Mouse (Mus musculus): ENCODE measurements at regions not wholly inside any gene's neighbourhood (a gene's known extent, or its start where the extent isn't known, plus 50 kb on each side); places are given as distances from the start of the nearest gene placed in this dataset.
"Not testable (repeated sequence)": the region's sequence is repeated elsewhere in the genome, so short reads cannot be mapped to it uniquely, and the experiment has no call there.

DNA sequence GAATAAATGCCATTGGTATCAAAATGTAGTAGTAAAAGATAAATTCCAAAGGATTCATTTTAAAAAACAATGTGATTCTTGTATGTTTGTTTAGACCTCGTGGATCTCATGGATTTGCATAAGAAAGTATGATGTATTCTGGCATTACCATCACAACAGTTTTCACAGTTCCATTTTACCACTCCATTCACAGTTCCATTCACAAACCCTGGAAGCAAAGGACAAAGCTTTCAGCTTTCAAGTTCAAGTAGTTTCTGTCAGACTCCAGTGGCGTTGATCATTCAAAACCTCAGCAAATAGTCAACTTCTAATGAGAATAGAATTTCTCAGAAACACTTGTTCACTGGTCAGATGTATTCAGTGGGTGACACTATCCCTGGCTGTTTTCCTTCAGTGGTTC lies 1157.9 kb upstream of the Cntn5 start:
- no peaks in the 10 kb centered on the region for H3K36me3 ChIP-seq (replicated peaks; ENCODE audit: control insufficient read depth, insufficient read depth, low read depth, low read length)
- no peaks in the 10 kb centered on the region for H3K27me3 ChIP-seq (ENCODE audit: control insufficient read depth, insufficient read depth, low read length)
- 45% methylated on average over 2 of the region's 2 CpGs for WGBS
- no peak overlapping the region for H3K4me3 ChIP-seq (ENCODE audit: low read depth, low read length)
- H3K4me1 ChIP-seq (ENCODE audit: control insufficient read depth, insufficient read depth, low read length) = no peaks in the 10 kb centered on the region
- no peak for DNase-seq (ENCODE audit: low spot score)
- no peak overlapping the region for H3K4me2 ChIP-seq (ENCODE audit: low read depth, low read length)
- no peak overlapping the region for H3K9ac ChIP-seq (replicated peaks; ENCODE audit: low read length)
- no peak overlapping the region for H3K27ac ChIP-seq (replicated peaks; ENCODE audit: low read depth, low read length)
- ATAC-seq (replicated peaks; ENCODE audit: insufficient number of reproducible peaks, low FRiP score, low TSS enrichment, low read depth) = no peak
- no peaks in the 10 kb centered on the region for H3K9me3 ChIP-seq (replicated peaks; ENCODE audit: control insufficient read depth, low read length)

DNA sequence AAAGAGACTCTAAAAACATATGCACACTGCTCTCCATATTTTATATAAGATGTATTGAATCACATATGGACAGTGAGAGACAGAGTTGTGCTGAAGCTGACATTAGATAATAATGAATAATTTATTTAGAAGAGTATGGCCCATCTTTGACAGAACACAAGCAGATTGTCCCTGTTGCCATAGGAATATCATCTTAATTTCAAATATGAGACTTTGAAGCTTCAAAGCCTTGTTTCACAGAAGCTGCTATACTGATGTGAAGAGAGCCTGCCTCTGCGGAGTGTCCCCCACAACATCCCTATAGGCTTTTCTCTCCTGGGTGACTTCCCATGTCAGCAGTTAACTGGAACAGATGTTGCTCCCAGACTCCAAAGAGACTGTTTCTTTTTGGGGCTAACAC lies 1147.9 kb upstream of the Cntn5 start:
- no peaks in the 10 kb centered on the region for H3K36me3 ChIP-seq (replicated peaks; ENCODE audit: control insufficient read depth, insufficient read depth, low read depth, low read length)
- no peak for DNase-seq (ENCODE audit: low spot score)
- H3K4me1 ChIP-seq (ENCODE audit: control insufficient read depth, insufficient read depth, low read length) = no peaks in the 10 kb centered on the region
- no peak for ATAC-seq (replicated peaks; ENCODE audit: insufficient number of reproducible peaks, low FRiP score, low TSS enrichment, low read depth)
- no peak overlapping the region for H3K4me2 ChIP-seq (ENCODE audit: low read depth, low read length)
- H3K27me3 ChIP-seq (ENCODE audit: control insufficient read depth, insufficient read depth, low read length) = no peaks in the 10 kb centered on the region
- no peak overlapping the region for H3K4me3 ChIP-seq (ENCODE audit: low read depth, low read length)
- no peaks in the 10 kb centered on the region for H3K9me3 ChIP-seq (replicated peaks; ENCODE audit: control insufficient read depth, low read length)
- no peak overlapping the region for H3K27ac ChIP-seq (replicated peaks; ENCODE audit: low read depth, low read length)
- no peak overlapping the region for H3K9ac ChIP-seq (replicated peaks; ENCODE audit: low read length)
- WGBS = 91% methylated on average over 1 of the region's 1 CpGs

DNA sequence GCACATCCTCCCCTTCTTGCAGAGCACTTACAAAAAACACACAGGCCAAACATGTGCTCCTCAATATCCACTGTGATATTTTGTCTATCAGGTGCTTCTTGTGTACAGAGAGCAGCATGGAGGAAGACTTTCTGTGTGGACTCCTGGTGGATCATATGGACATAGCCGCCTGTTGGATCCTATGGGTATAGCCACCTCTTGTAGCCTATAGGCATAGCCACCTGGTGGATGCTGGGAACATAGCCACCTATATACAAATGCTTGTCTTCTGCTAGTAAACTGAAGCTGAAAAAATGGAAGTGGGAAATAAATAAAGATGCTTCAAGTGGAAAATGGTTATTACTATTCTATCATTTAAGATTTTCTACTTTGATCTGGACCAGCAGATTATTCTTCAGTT lies 1111.4 kb upstream of the Cntn5 start:
- H3K27ac ChIP-seq (replicated peaks; ENCODE audit: low read depth, low read length) = no peak overlapping the region
- no peak for ATAC-seq (replicated peaks; ENCODE audit: insufficient number of reproducible peaks, low FRiP score, low TSS enrichment, low read depth)

DNA sequence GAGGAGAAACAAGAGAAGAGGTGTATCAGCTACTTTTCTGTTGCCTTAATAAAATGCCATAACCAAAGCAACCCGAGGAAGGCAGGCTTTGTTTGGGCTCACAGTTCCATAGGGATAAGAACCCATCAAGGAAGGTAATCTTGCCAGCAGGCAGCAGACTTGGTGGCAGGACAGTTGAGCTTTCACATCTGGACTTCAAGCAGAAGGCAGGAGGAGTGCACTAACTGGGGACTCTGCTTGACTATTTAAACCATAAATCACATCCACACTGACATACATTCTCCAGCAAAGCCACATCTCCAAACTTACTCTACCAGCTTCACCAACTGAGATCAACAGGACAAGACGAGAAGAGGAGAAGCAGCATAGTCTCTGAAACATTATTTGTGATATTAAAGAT lies 1094.0 kb upstream of the Cntn5 start:
- Histone ChIP-seq H3K4me2 (ENCODE audit: low read depth, low read length) (no peak overlapping the region), H3K36me3 (replicated peaks; ENCODE audit: control insufficient read depth, insufficient read depth, low read depth, low read length) (no peaks in the 10 kb centered on the region), H3K9ac (replicated peaks; ENCODE audit: low read length) (no peak overlapping the region), H3K9me3 (replicated peaks; ENCODE audit: control insufficient read depth, low read length) (no peaks in the 10 kb centered on the region), H3K4me3 (ENCODE audit: low read depth, low read length) (no peak overlapping the region), H3K4me1 (ENCODE audit: control insufficient read depth, insufficient read depth, low read length) (no peaks in the 10 kb centered on the region), H3K27me3 (ENCODE audit: control insufficient read depth, insufficient read depth, low read length) (no peaks in the 10 kb centered on the region), H3K27ac (replicated peaks; ENCODE audit: low read depth, low read length) (no peak overlapping the region)
- ATAC-seq (replicated peaks; ENCODE audit: insufficient number of reproducible peaks, low FRiP score, low TSS enrichment, low read depth) (no peak), DNase-seq (ENCODE audit: low spot score) (no peak)
- WGBS = 44% methylated on average over 2 of the region's 2 CpGs

More for the DNA sequence above, 1111.4 kb upstream of the Cntn5 start:
- no peaks in the 10 kb centered on the region for H3K4me1 ChIP-seq (ENCODE audit: control insufficient read depth, insufficient read depth, low read length)
- H3K4me2 ChIP-seq (ENCODE audit: low read depth, low read length) = no peak overlapping the region
- no peaks in the 10 kb centered on the region for H3K27me3 ChIP-seq (ENCODE audit: control insufficient read depth, insufficient read depth, low read length)
- DNase-seq (ENCODE audit: low spot score) = peak; percentile 3
- no peak overlapping the region for H3K4me3 ChIP-seq (ENCODE audit: low read depth, low read length)
- no peaks in the 10 kb centered on the region for H3K9me3 ChIP-seq (replicated peaks; ENCODE audit: control insufficient read depth, low read length)
- 74% methylated on average over 1 of the region's 1 CpGs for WGBS
- no peak overlapping the region for H3K9ac ChIP-seq (replicated peaks; ENCODE audit: low read length)
- no peaks in the 10 kb centered on the region for H3K36me3 ChIP-seq (replicated peaks; ENCODE audit: control insufficient read depth, insufficient read depth, low read depth, low read length)

DNA sequence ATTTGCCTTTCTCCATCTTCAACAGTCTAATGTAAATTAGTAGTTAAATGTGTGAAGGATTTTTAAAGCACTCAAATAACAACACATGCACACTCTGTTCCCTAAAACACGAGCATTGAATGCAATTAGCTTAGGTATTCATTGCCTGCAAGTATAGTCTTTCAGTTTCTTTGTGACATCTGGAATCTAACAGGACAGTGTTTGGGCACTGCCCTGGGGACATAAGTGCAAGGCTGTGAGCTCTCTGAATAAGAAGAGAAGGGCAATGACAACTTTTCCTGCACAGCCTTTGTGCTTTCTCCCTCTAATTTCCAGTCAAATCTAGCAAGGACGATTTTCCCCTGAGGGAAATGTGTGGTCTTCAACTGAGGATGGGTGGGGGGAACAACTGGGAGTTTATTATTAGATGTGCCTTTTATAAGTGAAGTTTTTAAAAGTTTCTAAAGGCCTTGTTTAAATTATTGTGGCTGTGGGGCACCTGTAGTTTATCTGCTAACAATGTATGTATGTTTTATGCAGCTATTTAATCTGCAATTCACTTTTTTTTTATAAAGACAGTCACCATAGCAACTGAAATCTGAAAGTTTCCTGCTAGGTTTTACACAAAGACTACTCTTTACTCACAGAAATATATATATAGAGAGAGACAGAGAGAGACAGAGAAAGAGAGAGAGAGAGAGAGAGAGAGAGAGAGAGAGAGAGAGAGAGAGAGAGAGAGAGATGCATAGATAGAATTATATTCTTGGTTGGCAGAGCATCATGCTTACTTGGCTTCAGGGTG lies 1077.7 kb upstream of the Cntn5 start:
- H3K9ac ChIP-seq (replicated peaks; ENCODE audit: low read length) = no peak overlapping the region
- peak; percentile 1 for DNase-seq (ENCODE audit: low spot score)
- H3K27me3 ChIP-seq (ENCODE audit: control insufficient read depth, insufficient read depth, low read length) = no peaks in the 10 kb centered on the region
- H3K4me1 ChIP-seq (ENCODE audit: control insufficient read depth, insufficient read depth, low read length) = no peaks in the 10 kb centered on the region
- H3K36me3 ChIP-seq (replicated peaks; ENCODE audit: control insufficient read depth, insufficient read depth, low read depth, low read length) = no peaks in the 10 kb centered on the region
- no peak overlapping the region for H3K4me2 ChIP-seq (ENCODE audit: low read depth, low read length)
- no peak overlapping the region for H3K27ac ChIP-seq (replicated peaks; ENCODE audit: low read depth, low read length)
- WGBS = 7% methylated on average over 2 of the region's 2 CpGs
- ATAC-seq (replicated peaks; ENCODE audit: insufficient number of reproducible peaks, low FRiP score, low TSS enrichment, low read depth) = no peak
- H3K4me3 ChIP-seq (ENCODE audit: low read depth, low read length) = no peak overlapping the region
- H3K9me3 ChIP-seq (replicated peaks; ENCODE audit: control insufficient read depth, low read length) = no peaks in the 10 kb centered on the region

DNA sequence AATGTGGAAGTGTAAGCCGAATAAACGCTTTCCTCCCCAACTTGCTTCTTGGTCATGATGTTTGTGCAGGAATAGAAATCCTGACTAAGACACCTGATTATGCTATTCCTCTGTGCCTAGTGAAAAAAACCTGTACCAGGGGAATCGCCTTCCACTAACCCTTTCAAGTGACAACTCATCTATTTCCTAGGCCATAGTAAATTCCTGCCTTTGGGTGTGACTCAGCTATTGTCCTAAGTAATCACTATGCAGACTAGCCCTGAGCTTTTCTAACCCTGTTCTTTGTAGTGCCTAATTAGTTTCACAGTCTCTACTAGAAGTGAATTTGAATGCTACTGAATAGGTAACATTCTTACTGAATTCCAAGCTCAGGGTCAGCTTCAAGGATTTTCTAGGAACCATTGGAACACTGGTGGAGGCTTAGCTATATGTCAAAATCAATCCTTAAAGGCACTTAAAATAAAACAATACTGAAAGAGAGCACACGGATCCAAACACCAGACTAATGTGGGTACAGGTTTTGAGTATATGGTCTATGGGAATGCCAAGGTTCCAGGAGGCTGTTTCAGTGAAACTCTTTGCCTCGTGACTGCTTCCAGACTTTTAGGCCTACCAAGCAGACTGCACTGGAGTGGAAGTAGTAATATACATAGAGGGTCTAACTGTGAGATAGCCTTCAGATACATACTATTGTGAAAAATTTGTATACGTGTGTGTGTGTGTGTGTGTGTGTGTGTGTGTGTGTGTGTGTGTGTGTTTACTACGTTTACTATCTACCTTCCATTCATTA lies 1036.3 kb upstream of the Cntn5 start:
- not testable (repeated sequence) for H3K36me3 ChIP-seq (replicated peaks; ENCODE audit: control insufficient read depth, insufficient read depth, low read depth, low read length); DNase-seq (ENCODE audit: low spot score); H3K9ac ChIP-seq (replicated peaks; ENCODE audit: low read length); H3K9me3 ChIP-seq (replicated peaks; ENCODE audit: control insufficient read depth, low read length); ATAC-seq (replicated peaks; ENCODE audit: insufficient number of reproducible peaks, low FRiP score, low TSS enrichment, low read depth); H3K4me1 ChIP-seq (ENCODE audit: control insufficient read depth, insufficient read depth, low read length); H3K4me3 ChIP-seq (ENCODE audit: low read depth, low read length); H3K4me2 ChIP-seq (ENCODE audit: low read depth, low read length); H3K27me3 ChIP-seq (ENCODE audit: control insufficient read depth, insufficient read depth, low read length); H3K27ac ChIP-seq (replicated peaks; ENCODE audit: low read depth, low read length)
- WGBS = 51% methylated on average over 7 of the region's 7 CpGs

DNA sequence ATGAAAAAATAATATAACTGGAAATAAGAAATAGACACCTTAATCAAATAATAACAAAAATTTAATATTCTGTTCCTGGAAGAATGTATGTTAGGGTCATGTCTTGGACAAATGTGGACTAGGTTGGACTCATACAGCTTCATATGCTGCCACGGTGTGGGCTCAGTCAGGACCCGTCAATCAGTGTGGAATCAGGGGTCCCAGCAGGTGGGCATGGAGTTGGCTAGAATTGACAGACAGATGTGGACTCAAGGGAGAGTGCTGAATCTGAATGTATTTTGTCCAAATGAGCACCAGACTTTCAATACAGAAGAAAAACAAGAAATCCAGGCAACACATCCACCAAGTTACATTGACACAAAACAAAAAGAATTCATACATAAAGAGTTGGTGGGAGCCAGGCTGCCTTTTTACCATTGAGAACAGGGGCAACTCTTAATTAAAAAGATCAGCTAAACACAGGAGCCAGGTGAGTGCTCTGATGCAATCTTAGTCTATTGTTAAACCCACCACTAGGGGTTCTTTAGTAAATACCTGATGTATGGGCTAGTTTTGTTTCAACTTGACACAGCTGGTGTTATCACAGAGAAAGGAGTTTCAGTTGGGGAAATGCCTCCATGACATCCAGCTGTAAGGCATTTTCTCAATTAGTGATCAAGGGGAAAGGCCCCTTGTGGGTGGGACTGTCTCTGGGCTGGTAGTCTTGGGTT lies 1035.4 kb upstream of the Cntn5 start:
- H3K27ac ChIP-seq (replicated peaks; ENCODE audit: low read depth, low read length) = no peak overlapping the region
- H3K4me3 ChIP-seq (ENCODE audit: low read depth, low read length) = no peak overlapping the region
- H3K4me1 ChIP-seq (ENCODE audit: control insufficient read depth, insufficient read depth, low read length) = no peaks in the 10 kb centered on the region
- H3K4me2 ChIP-seq (ENCODE audit: low read depth, low read length) = no peak overlapping the region
- WGBS = 32% methylated on average over 2 of the region's 2 CpGs
- DNase-seq (ENCODE audit: low spot score) (no peak), ATAC-seq (replicated peaks; ENCODE audit: insufficient number of reproducible peaks, low FRiP score, low TSS enrichment, low read depth) (no peak)
- H3K27me3 ChIP-seq (ENCODE audit: control insufficient read depth, insufficient read depth, low read length) = no peaks in the 10 kb centered on the region
- no peak overlapping the region for H3K9ac ChIP-seq (replicated peaks; ENCODE audit: low read length)
- H3K36me3 ChIP-seq (replicated peaks; ENCODE audit: control insufficient read depth, insufficient read depth, low read depth, low read length) = no peaks in the 10 kb centered on the region
- H3K9me3 ChIP-seq (replicated peaks; ENCODE audit: control insufficient read depth, low read length) = no peaks in the 10 kb centered on the region

DNA sequence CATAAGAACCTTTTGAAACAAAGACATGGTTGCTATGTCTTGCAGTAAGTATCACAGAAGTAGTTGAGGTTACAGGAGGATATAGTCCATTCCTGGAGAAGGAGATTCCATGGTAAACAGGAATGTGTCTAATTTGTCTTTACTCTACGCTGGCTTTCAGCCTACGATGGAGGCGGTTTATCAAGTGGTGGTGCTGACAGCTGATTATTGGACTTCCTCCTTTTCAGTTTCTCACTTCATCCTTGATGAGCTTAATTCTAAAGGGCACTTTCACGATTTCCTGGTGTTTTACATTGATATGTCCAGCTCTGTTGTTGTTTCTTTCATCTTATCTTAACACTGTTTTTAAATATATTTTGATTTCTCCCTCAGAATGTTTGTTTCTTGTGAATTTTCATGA lies 1020.9 kb upstream of the Cntn5 start:
- no peak overlapping the region for H3K4me2 ChIP-seq (ENCODE audit: low read depth, low read length)
- no peak overlapping the region for H3K27ac ChIP-seq (replicated peaks; ENCODE audit: low read depth, low read length)
- no peak overlapping the region for H3K9ac ChIP-seq (replicated peaks; ENCODE audit: low read length)
- ATAC-seq (replicated peaks; ENCODE audit: insufficient number of reproducible peaks, low FRiP score, low TSS enrichment, low read depth) (no peak), DNase-seq (ENCODE audit: low spot score) (no peak)
- H3K36me3 ChIP-seq (replicated peaks; ENCODE audit: control insufficient read depth, insufficient read depth, low read depth, low read length) = no peaks in the 10 kb centered on the region
- WGBS = 75% methylated on average over 4 of the region's 4 CpGs
- no peak overlapping the region for H3K4me3 ChIP-seq (ENCODE audit: low read depth, low read length)
- H3K9me3 ChIP-seq (replicated peaks; ENCODE audit: control insufficient read depth, low read length) = no peaks in the 10 kb centered on the region
- no peaks in the 10 kb centered on the region for H3K27me3 ChIP-seq (ENCODE audit: control insufficient read depth, insufficient read depth, low read length)
- no peaks in the 10 kb centered on the region for H3K4me1 ChIP-seq (ENCODE audit: control insufficient read depth, insufficient read depth, low read length)
